Mouse (Mus musculus): ENCODE results near the gene Fbxw13.
"Not testable (repeated sequence)": the region's sequence is repeated elsewhere in the genome, so short reads cannot be mapped to it uniquely, and the experiment has no call there.

Gene Fbxw13

DNA sequence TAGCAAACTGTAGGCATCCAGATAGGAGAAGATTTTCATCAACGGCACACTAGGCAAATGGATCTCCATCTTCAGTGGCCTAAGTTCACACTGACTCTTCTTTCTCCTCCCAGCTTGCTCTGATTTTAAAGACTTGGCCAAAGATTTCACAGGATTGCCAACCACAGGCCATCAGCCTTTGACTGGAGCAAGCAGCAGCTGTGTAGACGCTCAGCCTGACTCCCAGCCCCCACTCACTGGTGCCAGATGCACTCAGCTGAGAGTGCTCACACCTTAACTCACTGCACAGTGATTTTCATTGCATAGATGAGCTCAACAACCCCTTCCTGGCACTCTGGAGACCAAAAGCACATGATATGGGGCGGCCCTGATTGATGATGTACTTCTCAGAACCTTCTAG is at the start of gene Fbxw13:
Fbxw13 (minus strand) TSS at position 101 of the 400 bp plus-strand sequence.
- DNase-seq (ENCODE audit: low spot score), result not testable (repeated sequence)

DNA sequence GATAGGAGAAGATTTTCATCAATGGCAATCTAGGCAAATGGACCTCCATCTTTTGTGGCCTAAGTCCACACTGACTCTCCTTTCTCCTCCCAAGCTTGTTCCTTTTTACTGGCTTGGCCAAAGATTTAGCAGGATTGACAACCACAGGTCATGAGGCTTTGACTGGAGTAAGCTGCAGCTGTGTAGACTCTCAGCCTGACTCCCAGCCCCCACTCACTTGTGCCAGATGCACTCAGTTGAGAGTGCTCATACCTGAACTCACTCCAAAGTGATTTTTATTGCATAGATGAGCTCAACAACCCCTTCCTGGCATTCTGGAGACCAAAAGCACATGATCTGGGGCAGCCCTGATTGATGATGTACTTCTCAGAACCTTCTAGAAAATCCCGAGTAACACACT is 38.9 kb upstream of the Fbxw13 start, which contains the start of gene Fbxw20:
Fbxw20 (minus strand) TSS at position 101 of the 400 bp plus-strand sequence.
- DNase-seq (ENCODE audit: low spot score), result no peak

DNA sequence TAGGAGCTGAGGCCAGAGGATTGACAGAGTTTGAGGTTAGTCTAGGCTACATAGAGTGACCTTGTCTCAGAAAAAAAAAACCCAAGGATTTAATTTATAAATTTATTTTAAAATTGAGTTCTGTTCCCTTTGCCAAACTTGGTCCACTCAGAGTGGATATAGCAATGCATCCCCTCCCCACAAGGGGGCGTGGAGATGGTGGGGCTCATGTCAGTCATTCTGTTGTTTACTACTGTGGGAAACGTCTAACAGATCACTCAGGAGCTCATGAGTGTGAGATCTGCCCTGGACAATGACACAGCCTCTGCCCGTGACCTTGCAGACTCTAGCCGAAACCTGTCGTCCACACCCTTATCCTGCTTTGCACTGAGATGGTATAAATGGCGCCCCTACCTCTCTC is 22.7 kb upstream of the Fbxw13 start:
- DNase-seq (ENCODE audit: low spot score), result peak; percentile 3

DNA sequence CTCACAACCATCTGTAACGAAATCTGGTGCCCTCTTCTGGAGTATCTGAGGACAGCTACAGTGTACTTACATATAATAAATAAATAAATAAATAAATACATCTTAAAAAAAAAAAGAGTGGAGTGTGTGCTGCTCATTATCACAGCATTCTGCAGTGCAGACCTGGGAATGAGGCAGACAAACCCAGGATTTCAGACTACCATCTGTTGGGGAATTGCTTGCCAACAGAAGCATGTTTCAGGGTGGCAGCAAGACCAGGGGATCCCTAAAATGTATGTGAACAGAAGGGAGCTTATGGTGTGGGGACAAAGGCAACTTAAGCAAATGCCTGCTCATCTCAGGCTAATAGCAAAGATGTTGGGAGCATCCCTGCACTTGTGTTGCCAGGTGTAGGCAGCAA is 5.6 kb upstream of the Fbxw13 start:
- DNase-seq (ENCODE audit: low spot score), result not testable (repeated sequence)

DNA sequence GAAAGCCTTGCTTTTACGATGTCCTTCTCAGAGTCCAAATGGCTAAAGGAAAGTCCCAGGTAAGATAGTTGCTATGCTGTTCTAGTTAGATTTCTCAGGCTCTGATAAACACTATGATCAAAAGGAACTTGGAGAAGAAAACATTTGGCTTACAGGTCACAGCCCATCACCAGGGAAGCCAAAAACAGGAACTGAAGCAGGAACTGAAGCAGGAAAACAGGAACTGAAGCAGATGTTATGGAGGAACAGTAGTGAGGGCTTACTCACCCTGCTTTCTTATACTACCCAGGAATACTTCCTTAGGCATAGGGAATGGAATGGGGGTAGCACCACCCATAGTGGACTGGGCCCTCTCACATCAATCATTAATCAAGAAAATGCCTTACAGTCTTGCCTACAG is 4.6 kb upstream of the Fbxw13 start:
- DNase-seq (ENCODE audit: low spot score), result no peak

DNA sequence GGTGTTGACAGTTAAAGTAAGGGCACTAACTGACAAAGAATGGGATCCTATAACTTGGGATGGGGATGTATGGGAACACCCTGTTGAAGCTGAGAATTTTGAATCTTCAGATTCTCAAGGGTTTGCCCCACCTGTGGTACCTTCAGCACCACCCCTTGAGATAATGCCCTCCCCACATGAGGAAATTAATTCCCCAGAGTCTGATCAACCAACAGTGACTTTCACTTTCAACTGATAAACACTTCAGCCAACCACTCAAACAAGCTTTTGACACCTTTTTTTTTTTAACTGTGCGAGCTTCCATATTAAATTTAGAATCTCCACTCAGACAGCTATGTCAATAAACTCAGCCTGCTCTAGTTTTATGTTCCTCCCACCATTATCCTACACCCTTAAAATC is 3.6 kb upstream of the Fbxw13 start:
- DNase-seq (ENCODE audit: low spot score), result no peak

DNA sequence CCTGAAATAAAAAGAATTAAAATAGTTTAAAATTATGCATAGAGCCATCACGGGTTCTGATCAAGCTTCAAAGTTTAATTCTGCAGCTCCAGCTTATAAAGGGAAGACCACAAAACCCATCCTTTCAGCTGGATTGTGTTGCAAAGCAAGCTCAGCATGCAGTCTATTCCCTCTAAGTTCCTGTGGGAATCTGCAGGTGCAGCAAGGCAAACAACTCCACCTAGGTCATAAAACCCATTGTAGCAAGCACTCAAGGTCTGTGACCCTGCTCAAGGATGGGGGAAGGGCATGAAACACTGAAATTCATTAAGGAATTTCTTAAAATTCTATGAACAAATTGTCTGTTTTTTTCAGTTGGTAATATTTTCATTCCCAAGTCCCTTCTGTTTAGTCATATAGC is 18.6 kb downstream of the Fbxw13 start:
- DNase-seq (ENCODE audit: low spot score), result no peak

DNA sequence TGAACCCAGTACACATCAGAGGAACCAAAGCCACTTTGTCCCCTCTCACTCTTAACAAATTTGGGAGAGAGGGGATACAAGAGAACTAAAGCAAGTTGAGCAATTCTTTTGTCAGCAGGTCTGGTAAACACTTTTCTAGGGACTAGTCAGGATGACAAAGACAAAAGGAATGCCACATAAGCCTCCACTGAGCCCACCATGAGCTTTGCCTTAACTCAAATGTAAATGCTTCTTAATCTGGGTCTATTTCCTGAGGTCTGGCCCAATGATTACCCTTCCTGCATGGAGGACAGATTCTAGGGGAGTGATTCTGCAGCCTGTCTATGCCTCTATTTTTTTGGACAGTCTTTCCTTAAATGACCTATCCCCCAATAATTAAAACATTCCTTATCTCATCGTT is 19.5 kb downstream of the Fbxw13 start:
- DNase-seq (ENCODE audit: low spot score), result no peak

DNA sequence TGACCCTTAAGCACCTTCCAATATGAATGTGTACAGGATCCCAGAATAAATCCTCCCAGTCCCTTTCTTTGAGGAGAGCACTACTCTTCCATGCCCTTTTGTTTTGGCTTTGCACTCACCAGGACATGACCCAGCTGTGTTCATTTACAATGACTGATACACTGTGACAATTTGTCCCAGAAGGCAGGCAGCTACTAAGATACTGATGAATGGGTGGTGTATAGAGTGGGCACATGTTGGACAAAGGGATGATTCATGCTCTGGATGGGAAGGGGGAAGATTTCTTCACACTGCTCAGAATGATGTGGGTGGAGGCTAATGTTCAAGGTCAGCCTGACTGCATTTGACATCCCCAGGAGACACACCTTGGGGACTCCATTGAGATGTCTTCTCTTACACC is 28.5 kb downstream of the Fbxw13 start:
- no peak for DNase-seq (ENCODE audit: low spot score)

DNA sequence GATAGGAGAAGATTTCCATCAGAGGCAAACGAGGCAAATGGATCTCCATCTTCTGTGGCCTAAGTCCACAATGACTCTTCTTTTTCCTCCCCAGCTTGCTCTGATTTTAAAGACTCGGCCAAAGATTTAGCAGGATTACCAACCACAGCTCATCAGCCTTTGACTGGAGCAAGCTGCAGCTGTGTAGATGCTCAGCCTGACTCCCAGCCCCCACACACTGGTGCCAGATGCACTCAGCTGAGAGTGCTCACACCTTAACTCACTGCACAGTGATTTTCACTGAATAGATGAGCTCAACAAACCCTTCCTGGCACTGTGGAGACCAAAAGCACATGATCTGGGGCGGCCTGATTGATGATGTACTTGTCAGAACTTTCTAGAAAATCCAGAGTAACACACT is 33.8 kb downstream of the Fbxw13 start, which contains the start of gene Fbxw21:
Fbxw21 (minus strand) TSS at position 101 of the 400 bp plus-strand sequence.
- no peak for DNase-seq (ENCODE audit: low spot score)

DNA sequence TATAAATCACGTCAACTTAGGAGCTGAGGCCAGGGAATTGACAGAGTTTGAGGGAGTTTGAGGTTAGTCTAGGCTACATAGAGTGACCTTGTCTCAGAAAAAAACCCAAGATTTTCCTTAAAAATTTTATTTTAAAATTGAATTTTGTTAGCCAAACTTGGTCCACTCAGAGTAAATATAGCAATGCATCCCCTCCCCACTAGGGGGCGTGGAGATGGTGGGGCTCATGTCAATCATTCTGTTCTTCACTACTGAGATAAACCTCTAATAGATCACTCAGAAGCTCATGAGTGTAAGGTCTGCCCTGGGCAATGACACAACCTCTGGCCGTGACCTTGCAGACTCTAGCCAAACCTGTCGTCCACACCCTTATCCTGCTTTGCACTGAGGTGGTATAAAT is 55.4 kb downstream of the Fbxw13 start:
- DNase-seq (ENCODE audit: low spot score), result not testable (repeated sequence)

DNA sequence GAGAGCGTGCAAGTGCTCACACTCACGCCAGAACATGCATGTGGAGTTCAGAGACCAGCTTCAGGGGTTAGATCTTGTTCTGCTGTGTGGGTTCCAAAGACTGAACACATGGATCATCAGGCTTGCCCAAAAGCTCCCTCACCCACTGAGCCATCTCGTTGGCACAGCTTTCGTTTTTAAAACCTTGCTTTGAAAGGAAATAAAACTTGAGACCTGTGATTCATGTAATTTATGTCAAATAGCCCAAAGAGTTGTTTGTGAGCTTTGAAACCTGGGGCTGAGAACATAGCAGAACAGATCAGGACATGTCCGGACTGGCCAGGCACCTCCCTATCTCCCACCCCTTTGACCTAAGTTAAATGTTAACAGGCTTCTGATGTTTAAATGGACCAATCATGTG is 65.7 kb downstream of the Fbxw13 start:
- no peak for DNase-seq (ENCODE audit: low spot score)
